Mouse (Mus musculus): ENCODE data around the gene Capn6.

DNA sequence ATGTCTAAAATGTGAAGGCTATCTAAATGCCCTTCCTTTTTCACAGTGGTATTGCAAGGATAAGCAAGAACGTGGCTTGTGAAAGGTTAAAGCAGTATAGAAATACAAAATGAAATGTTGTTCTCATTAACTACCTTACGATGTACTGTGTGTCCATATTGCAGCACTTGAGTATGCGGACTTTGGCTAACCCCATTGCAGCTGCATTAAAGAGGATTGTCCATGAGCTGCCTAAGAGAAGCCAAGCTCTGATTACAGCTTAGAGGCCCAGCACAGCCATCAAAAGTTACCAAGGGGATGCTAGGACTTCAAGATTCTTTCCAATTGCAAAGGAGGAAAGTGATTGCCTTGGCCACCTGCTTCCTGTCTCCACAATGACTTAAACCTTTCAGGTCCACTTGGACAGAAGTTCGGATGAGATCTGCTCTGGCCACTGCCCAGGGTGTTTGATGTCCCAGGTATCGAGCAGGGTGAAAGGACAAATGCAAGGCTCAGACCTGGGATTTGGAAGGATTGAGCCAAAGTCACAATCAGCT lies 40.0 kb upstream of the Capn6 start:
- TF ChIP-seq CTCF (IDR thresholded peaks at IDR 0.05; ENCODE audit: insufficient read depth, low read depth, low read length) (no peak), POLR2A (IDR thresholded peaks at IDR 0.05; ENCODE audit: insufficient read depth, low read depth, low read length) (no peak)

All from olfactory bulb, adult 2 months (tissue).